ENCODE assay signal across 14 mouse cellular contexts in genomic region chr2:68345269-68345668, GRCm38 (mm10).
"Had no signal": no experiment of that assay in that cellular context is flagged by ENCODE, and none has a peak within 500 bp of the region (broad histone marks: within the 10 kb centered on the region; RNA-seq: fewer than 3 reads in every experiment).

No protein-coding gene starts in this region.

- H3K27me3 ChIP-seq: liver, embryonic 15.5 days; lung, embryonic 15.5 days; midbrain, embryonic 13.5 days; neural tube, embryonic 12.5 days had no signal

- H3K4me1 ChIP-seq: liver, embryonic 15.5 days had no signal

- H3K4me3 ChIP-seq: liver, embryonic 15.5 days; lung, embryonic 15.5 days; midbrain, embryonic 13.5 days; neural tube, embryonic 12.5 days had no signal

- H3K4me2 ChIP-seq: liver, embryonic 15.5 days; lung, embryonic 15.5 days; midbrain, embryonic 11.5 days; midbrain, embryonic 13.5 days; neural tube, embryonic 12.5 days had no signal

- H3K27ac ChIP-seq: liver, embryonic 15.5 days; lung, embryonic 15.5 days; midbrain, embryonic 13.5 days; neural tube, embryonic 12.5 days had no signal

- H3K9ac ChIP-seq: liver, embryonic 15.5 days; liver, postnatal 0 days; lung, embryonic 15.5 days; midbrain, embryonic 13.5 days; neural tube, embryonic 12.5 days had no signal

- H3K9me3 ChIP-seq: liver, embryonic 15.5 days; lung, embryonic 15.5 days; midbrain, embryonic 13.5 days; neural tube, embryonic 12.5 days had no signal

- DNase-seq: liver, postnatal 0 days; lung, adult 2 months; lung, postnatal 4 days; right cerebral cortex, postnatal 14 days; thymus, adult 2 months; thymus, postnatal 25 days; thymus, postnatal 4 days had no signal

- H3K36me3 ChIP-seq: liver, embryonic 15.5 days; lung, embryonic 15.5 days; neural tube, embryonic 12.5 days had no signal

- ATAC-seq: liver, postnatal 0 days; lung, postnatal 0 days; midbrain, embryonic 13.5 days; midbrain, embryonic 16.5 days had no signal
